Mouse (Mus musculus) ES-E14 (cell line): Measurements from ENCODE around the gene Ly6g6c. TPM values are rescaled to one million over a fixed set of nuclear protein-coding genes. Genes with fewer than 3 reads are reported as not detected.
A peak's percentile ranks its signal among the peaks of the same experiment; 100 is the strongest.

Experiments
- DNase-seq: peaks from one replicate; pipeline ENCODE4 v3.0.0-alpha.2; 2013; ENCODE audit warnings: low read depth, low spot score
- H3K27ac ChIP-seq: 2 replicates; pipeline ENCODE4 v1.5.1; 2012; ENCODE audit warnings: low read depth, mild to moderate bottlenecking, low read length, moderate library complexity, mixed read lengths; ENCODE audit not compliant: poor library complexity, insufficient read depth, severe bottlenecking
- H3K36me3 ChIP-seq: 2 replicates; pipeline ENCODE4 v1.6.1; 2012; ENCODE audit warnings: mild to moderate bottlenecking, low read length, moderate library complexity, mixed read lengths; ENCODE audit not compliant: control insufficient read depth, poor library complexity, insufficient read depth, severe bottlenecking
- H3K4me1 ChIP-seq, 2 experiments: fragments of 150-350 bp in 1 of 2; sonication (generic) in 1 of 2; 2 replicates each; pipeline ENCODE4 v1.6.1; 2012; ENCODE audit warnings: low read length in 2 of 2, mild to moderate bottlenecking in 1 of 2, mixed read lengths in 1 of 2; ENCODE audit not compliant: control insufficient read depth in 2 of 2, insufficient read depth in 2 of 2, poor library complexity in 1 of 2
- H3K4me3 ChIP-seq, 2 experiments: fragments of 150-350 bp in 1 of 2; sonication (generic) in 1 of 2; 2 replicates each; pipeline ENCODE4 v1.5.1; 2012; ENCODE audit warnings: low read length in 2 of 2, low read depth in 1 of 2, mild to moderate bottlenecking in 1 of 2, mixed read lengths in 1 of 2; ENCODE audit not compliant: insufficient read depth in 1 of 2, poor library complexity in 1 of 2, severe bottlenecking in 1 of 2
- H3K9ac ChIP-seq: 2 replicates; pipeline ENCODE4 v1.6.1; 2012; ENCODE audit warnings: low read depth, mild to moderate bottlenecking, low read length, mixed read lengths; ENCODE audit not compliant: poor library complexity, insufficient read depth, severe bottlenecking
- H3K9me3 ChIP-seq: fragments of 150-350 bp; sonication (generic); 2 replicates; pipeline ENCODE4 v1.6.1; 2012; ENCODE audit warnings: low read depth, mild to moderate bottlenecking, low read length; ENCODE audit not compliant: control insufficient read depth, insufficient read depth
- CHD2 ChIP-seq: IDR thresholded peaks from 2 replicates; pipeline ENCODE4 v1.6.1; 2014; ENCODE audit warnings: mild to moderate bottlenecking, low read depth, low read length, inconsistent platforms
- HCFC1 ChIP-seq: IDR thresholded peaks from 2 replicates; pipeline ENCODE4 v1.6.1; 2012; ENCODE audit warnings: low read length, inconsistent platforms, borderline replicate concordance; ENCODE audit not compliant: insufficient read depth
- MAFK ChIP-seq: IDR thresholded peaks from 2 replicates; pipeline ENCODE4 v1.6.1; 2014; ENCODE audit warnings: mild to moderate bottlenecking, low read depth, low read length, inconsistent platforms; ENCODE audit not compliant: insufficient read depth
- ZC3H11A ChIP-seq: IDR thresholded peaks from 2 replicates; pipeline ENCODE4 v1.6.1; 2012; ENCODE audit warnings: low read depth, mild to moderate bottlenecking, inconsistent platforms, low read length, borderline replicate concordance
- ZNF384 ChIP-seq: IDR thresholded peaks from 2 replicates; pipeline ENCODE4 v1.6.1; 2012; ENCODE audit warnings: low read depth, low read length, inconsistent platforms
- in situ Hi-C, 2 experiments: fragments of 600-800 bp; cut with MboI; formaldehyde crosslinking; loops; one replicate each; pipeline ENCODE4 v1.15.1; 2025; ENCODE audit warnings: low sequenced_read_pairs in 2 of 2, inconsistent platforms in 1 of 2; ENCODE audit not compliant: unreplicated experiment in 2 of 2
- total RNA-seq: library from RNA; depleted of rRNA; stranded (reverse); fragments of 300-350 nt; gene quantifications from 2 replicates; pipeline ENCODE4 v1.2.3, GENCODE M21; 2012

Gene Ly6g6c
- total RNA-seq, 1 experiment: not detected

DNA sequence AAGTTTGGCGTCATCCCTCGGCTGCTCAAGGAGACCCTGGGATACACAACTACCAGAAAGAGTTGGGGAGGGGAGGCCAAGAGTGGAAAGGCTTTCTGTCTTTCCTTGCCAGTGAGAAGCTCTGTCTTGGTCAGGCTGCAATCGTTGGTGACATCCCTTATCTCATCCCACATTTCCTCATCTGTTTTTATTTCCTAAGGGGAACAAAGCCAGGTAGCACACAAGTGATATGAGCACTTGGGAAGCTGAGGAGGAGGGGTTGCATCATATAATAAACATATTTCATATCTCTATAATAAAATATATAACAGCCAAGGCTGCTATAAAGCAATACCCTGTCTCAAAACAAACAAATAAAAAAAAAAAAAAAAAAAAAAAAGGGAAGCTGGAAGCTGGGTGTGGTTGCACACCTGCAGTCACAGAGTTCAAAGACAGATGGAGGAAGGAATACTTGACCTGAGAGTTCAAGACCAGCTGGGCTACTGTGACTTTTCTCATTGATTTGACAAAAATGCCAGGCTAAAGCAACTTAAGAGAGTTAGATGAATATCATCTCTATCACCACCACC lies 18.8 kb downstream of the Ly6g6c start:
- Histone ChIP-seq H3K27ac (no peak overlapping the region), H3K9me3 (no peaks in the 10 kb centered on the region), H3K36me3 (no peaks in the 10 kb centered on the region), H3K4me3 (no peak overlapping the region), H3K4me1 (peaks cover 0 to 5% of the 10 kb centered on the region in 2 experiments; a peak in 2 of 4 replicates), H3K9ac (no peak overlapping the region)
- in situ Hi-C loops: no loop called here
- no peak for DNase-seq
- no peak for TF ChIP-seq HCFC1
- TF ChIP-seq ZC3H11A: no peak
- no peak for TF ChIP-seq MAFK
- TF ChIP-seq CHD2: no peak
- no peak for TF ChIP-seq ZNF384

DNA sequence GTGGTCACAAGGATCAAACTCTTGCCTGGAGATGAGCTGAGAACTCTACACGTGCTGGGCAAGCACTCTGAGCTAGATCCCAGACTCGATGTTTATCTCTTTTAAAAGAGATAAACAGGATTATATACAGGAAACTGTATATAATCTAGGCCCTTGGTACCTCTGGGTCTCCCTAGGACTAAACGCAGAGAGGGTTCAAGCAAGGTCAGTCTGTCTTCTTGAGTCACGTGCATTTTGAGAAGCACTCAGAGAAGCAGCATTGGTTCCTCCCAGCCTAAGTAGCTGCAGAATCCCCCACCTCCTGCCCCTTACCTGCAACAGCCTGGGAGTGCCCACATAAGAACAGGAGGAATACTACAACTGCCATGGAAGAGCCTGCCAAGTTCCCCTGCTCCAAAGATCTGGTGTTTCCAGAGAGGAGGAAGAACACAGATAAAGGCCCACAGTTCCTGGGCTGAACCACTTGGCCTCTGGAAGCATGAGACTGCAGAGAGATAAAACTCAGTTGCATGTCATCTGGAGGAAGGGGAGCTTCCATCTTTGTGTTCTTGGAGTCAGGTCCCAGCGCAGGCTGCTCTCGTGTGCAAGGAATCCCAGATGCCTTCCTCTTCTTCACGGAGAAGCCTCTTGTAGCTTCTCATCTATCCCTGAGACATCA lies 20.1 kb downstream of the Ly6g6c start, which contains the start of gene Ly6g6f:
Gene Ly6g6f, minus strand, starts transcription at position 403 of the 658 bp plus-strand sequence.
- Histone ChIP-seq H3K9ac (no peak within 1 kb of the TSS), H3K9me3 (no peaks in the 10 kb centered on the region), H3K4me3 (no peak within 1 kb of the TSS), H3K36me3 (no peaks in the 10 kb centered on the region), H3K27ac (no peak within 1 kb of the TSS), H3K4me1 (peaks cover 0 to 3% of the 10 kb centered on the region in 2 experiments; a peak in 1 of 4 replicates)
- no peak for TF ChIP-seq HCFC1
- TF ChIP-seq CHD2: no peak
- no peak for TF ChIP-seq ZC3H11A
- in situ Hi-C loops: no loop called here
- DNase-seq: no peak

DNA sequence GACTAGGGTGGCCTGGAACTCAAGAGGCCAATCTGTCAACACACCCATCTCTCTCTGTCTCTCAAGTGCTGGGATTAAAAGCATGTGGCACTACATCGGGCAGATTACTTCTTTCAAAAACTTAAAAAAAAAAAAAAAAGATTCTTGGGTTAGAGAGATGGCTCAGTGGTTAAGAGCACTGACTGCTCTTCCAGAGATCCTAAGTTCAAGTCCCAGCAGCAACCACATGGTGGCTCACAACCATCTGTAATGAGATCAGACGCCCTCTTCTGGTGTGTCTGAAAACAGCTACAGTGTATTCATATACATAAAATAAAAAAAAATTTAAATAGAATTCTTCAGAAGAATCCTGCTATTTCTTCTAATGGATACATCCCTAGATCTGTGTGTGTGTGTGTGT lies 23.0 kb downstream of the Ly6g6c start:
- peaks cover 4% of the 10 kb centered on the region; the same call in 1 of the 2 replicates for H3K36me3 ChIP-seq
- in situ Hi-C loops: no loop called here
- H3K4me1 ChIP-seq: peaks cover 0 to 2% of the 10 kb centered on the region in 2 experiments; a peak in 1 of 4 replicates
- H3K9me3 ChIP-seq: no peaks in the 10 kb centered on the region
- H3K9ac ChIP-seq: no peak overlapping the region
- H3K4me3 ChIP-seq: no peak overlapping the region
- TF ChIP-seq ZC3H11A: no peak
- TF ChIP-seq CHD2: no peak
- no peak for TF ChIP-seq MAFK
- TF ChIP-seq ZNF384: peak; percentile 54
- TF ChIP-seq HCFC1: no peak
- no peak for DNase-seq
- no peak overlapping the region for H3K27ac ChIP-seq

DNA sequence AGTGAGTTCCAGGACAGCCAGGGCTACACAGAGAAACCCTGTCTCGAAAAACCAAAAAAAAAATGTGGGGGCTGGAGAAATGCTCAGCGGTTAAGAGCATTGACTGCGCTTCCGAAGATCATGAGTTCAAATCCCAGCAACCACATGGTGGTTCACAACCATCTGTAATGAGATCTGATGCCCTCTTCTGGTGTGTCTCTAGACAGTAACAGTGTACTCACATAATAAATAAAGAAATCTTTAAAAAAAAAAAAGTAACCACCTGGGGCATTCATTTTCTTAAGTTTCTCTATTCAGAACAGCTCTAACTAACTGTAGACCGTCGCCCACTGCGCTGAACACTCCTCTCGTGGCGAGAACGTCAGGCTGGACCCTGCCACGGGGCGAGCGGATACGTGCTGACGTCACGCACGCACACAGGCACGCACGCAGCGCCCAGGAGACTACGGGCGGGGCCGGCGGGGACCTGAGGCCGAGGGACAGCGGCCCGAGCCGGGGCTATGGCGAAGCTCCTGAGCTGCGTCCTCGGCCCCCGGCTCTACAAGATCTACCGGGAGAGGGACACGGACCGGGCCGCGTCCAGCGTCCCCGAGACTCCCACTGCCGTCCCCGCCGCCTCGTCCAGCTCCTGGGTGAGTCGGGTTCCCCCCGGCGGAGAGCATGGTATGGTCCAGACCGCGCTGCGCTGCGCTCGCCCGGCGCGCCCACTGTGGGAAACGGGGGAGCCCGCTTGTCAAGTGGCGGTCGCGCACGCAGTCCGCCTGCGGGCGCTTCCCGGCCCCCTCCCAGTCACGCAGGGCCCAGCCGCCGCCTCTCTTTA lies 23.8 kb downstream of the Ly6g6c start, which contains the start of gene Abhd16a:
Gene Abhd16a, plus strand, starts transcription at position 439 of the 820 bp plus-strand sequence.
- in situ Hi-C loops: no loop called here
- peak; percentile 81 for DNase-seq
- Histone ChIP-seq H3K4me1 (peaks cover 0 to 2% of the 10 kb centered on the region in 2 experiments; a peak in 1 of 4 replicates), H3K9me3 (no peaks in the 10 kb centered on the region), H3K36me3 (peaks cover 4% of the 10 kb centered on the region; the same call in 1 of the 2 replicates), H3K27ac (peak within 1 kb of the TSS; percentile 74; the same call in 1 of the 2 replicates), H3K4me3 (peak within 1 kb of the TSS; percentile 74 to 85), H3K9ac (peak within 1 kb of the TSS; percentile 97)
- TF ChIP-seq ZNF384 (0 out of 2 replicates have a peak, but pooled peaks have one; percentile 43), CHD2 (no peak), HCFC1 (no peak), ZC3H11A (no peak), MAFK (no peak)
